Comparison of ENCODE assay signal across 10 mouse cellular contexts in the genomic region with DNA sequence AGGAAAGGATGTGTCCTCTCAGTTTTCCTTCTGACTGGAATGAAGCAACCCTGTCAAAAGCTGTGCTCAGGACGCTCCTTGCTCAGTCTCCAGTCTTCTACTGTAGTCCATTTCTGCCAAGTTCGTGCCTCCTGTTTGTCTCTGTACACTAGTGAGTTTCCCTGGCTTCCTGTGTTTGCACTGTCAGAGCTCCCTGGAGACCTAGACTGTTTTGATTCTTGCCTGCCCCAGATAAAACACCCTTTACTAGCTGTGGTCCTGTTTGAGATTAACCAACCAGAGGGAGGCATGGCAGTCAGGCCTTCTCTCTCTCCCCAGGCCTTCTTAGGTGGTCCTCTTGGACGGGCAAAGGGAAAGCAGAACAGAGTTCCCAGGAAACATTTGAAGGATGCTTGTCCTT. TPM values are rescaled to one million over a fixed set of nuclear protein-coding genes. Genes with fewer than 3 reads are reported as not detected.
DNase-seq lines count a peak whose midpoint lies in the region; ATAC-seq lines count a peak whose summit lies in the region.
"Had no signal": no experiment of that assay in that cellular context is flagged by ENCODE, and none has a peak within 500 bp of the region (broad histone marks: within the 10 kb centered on the region; RNA-seq: fewer than 3 reads in every experiment).

No protein-coding gene starts in this region.

- H3K36me3 ChIP-seq in midbrain, embryonic 14.5 days (ENCODE audit: control insufficient read depth, insufficient read depth, low read length) = no peaks in the 10 kb centered on the region
- H3K36me3 ChIP-seq in midbrain, embryonic 15.5 days (replicated peaks) = no peaks in the 10 kb centered on the region
- H3K36me3 ChIP-seq in heart, embryonic 15.5 days = no peaks in the 10 kb centered on the region
- no peaks in the 10 kb centered on the region for H3K36me3 ChIP-seq in limb, embryonic 10.5 days
- H3K36me3 ChIP-seq in stomach, embryonic 16.5 days (ENCODE audit: control insufficient read depth, insufficient read depth, low read length) = no peaks in the 10 kb centered on the region

- H3K9ac ChIP-seq in midbrain, embryonic 14.5 days (replicated peaks; ENCODE audit: low read length) = no peak overlapping the region
- H3K9ac ChIP-seq in midbrain, embryonic 15.5 days = no peak overlapping the region
- H3K9ac ChIP-seq in heart, embryonic 15.5 days = no peak overlapping the region
- no peak overlapping the region for H3K9ac ChIP-seq in stomach, embryonic 16.5 days (ENCODE audit: low read length)

- no peak overlapping the region for H3K27ac ChIP-seq in midbrain, embryonic 14.5 days (replicated peaks; ENCODE audit: low read depth, low read length)
- no peak overlapping the region for H3K27ac ChIP-seq in midbrain, embryonic 15.5 days
- peak overlapping the region; percentile 20 for H3K27ac ChIP-seq in heart, embryonic 15.5 days
- 0 out of 2 replicates have a peak overlapping the region, but pooled peaks have one; percentile 26 for H3K27ac ChIP-seq in limb, embryonic 10.5 days
- H3K27ac ChIP-seq in stomach, embryonic 16.5 days (ENCODE audit: low read length) = peak overlapping the region; percentile 64

- H3K4me1 ChIP-seq in midbrain, embryonic 14.5 days (ENCODE audit: control insufficient read depth, insufficient read depth, low read length) = no peaks in the 10 kb centered on the region
- H3K4me1 ChIP-seq in midbrain, embryonic 15.5 days = no peaks in the 10 kb centered on the region
- H3K4me1 ChIP-seq in heart, embryonic 15.5 days (replicated peaks) = peaks cover 6% of the 10 kb centered on the region; the same call in 1 of the 2 replicates
- peaks cover 20% of the 10 kb centered on the region for H3K4me1 ChIP-seq in limb, embryonic 10.5 days
- peaks cover 14% of the 10 kb centered on the region for H3K4me1 ChIP-seq in stomach, embryonic 16.5 days (ENCODE audit: control insufficient read depth, insufficient read depth, low read length)

- no peak for ATAC-seq in midbrain, embryonic 14.5 days (ENCODE audit: low FRiP score, low TSS enrichment)
- no peak; the same call in 1 of the 2 replicates for ATAC-seq in midbrain, embryonic 15.5 days (replicated peaks)
- no peak for ATAC-seq in heart, embryonic 15.5 days (replicated peaks; ENCODE audit: insufficient number of reproducible peaks, insufficient read depth, low FRiP score, low read depth)
- peak; percentile 54; the same call in 1 of the 2 replicates for ATAC-seq in stomach, embryonic 16.5 days (ENCODE audit: insufficient read depth, low FRiP score)

- peak; percentile 27 for DNase-seq in midbrain, embryonic 14.5 days
- no peak for DNase-seq in limb, embryonic 10.5 days (ENCODE audit: low spot score)
- no peak for DNase-seq in left cerebral cortex, postnatal 25 days (ENCODE audit: low spot score in 2 of 2)
- no peak for DNase-seq in cerebellum, adult 11-12 months
- no peak for DNase-seq in thymus, postnatal 10 days (ENCODE audit: low spot score in 2 of 2)
- DNase-seq: cerebellum, adult 18-20 months; right cerebral cortex, postnatal 25 days had no signal

- no peak overlapping the region for H3K4me3 ChIP-seq in midbrain, embryonic 14.5 days (replicated peaks; ENCODE audit: low read depth, low read length)
- no peak overlapping the region for H3K4me3 ChIP-seq in midbrain, embryonic 15.5 days
- H3K4me3 ChIP-seq in heart, embryonic 15.5 days = no peak overlapping the region
- no peak overlapping the region for H3K4me3 ChIP-seq in limb, embryonic 10.5 days
- H3K4me3 ChIP-seq in stomach, embryonic 16.5 days (replicated peaks; ENCODE audit: low read length) = no peak overlapping the region

- H3K27me3 ChIP-seq in midbrain, embryonic 14.5 days (ENCODE audit: control insufficient read depth, insufficient read depth, low read length) = no peaks in the 10 kb centered on the region
- H3K27me3 ChIP-seq in midbrain, embryonic 15.5 days (replicated peaks) = no peaks in the 10 kb centered on the region
- H3K27me3 ChIP-seq in heart, embryonic 15.5 days = no peaks in the 10 kb centered on the region
- no peaks in the 10 kb centered on the region for H3K27me3 ChIP-seq in limb, embryonic 10.5 days (ENCODE audit: low read depth, poor library complexity, severe bottlenecking)
- H3K27me3 ChIP-seq in stomach, embryonic 16.5 days (ENCODE audit: control insufficient read depth, insufficient read depth, low read length) = no peaks in the 10 kb centered on the region

- H3K9me3 ChIP-seq in midbrain, embryonic 14.5 days (ENCODE audit: control insufficient read depth, low read length) = no peaks in the 10 kb centered on the region
- H3K9me3 ChIP-seq in midbrain, embryonic 15.5 days = no peaks in the 10 kb centered on the region
- H3K9me3 ChIP-seq in heart, embryonic 15.5 days (replicated peaks) = no peaks in the 10 kb centered on the region
- H3K9me3 ChIP-seq in limb, embryonic 10.5 days (replicated peaks) = no peaks in the 10 kb centered on the region
- no peaks in the 10 kb centered on the region for H3K9me3 ChIP-seq in stomach, embryonic 16.5 days (replicated peaks; ENCODE audit: control insufficient read depth, low read length)

- H3K4me2 ChIP-seq in midbrain, embryonic 14.5 days (ENCODE audit: low read length) = no peak overlapping the region
- H3K4me2 ChIP-seq in midbrain, embryonic 15.5 days = no peak overlapping the region
- H3K4me2 ChIP-seq in heart, embryonic 15.5 days = no peak overlapping the region
- no peak overlapping the region for H3K4me2 ChIP-seq in stomach, embryonic 16.5 days (ENCODE audit: low read depth, low read length)

- intact Hi-C loops in left cerebral cortex, postnatal 25 days (cut with DNase I) = no loop called here

- WGBS in midbrain, embryonic 14.5 days = 72% methylated on average over 3 of the region's 3 CpGs
- WGBS in midbrain, embryonic 15.5 days = 61% methylated on average over 3 of the region's 3 CpGs
- WGBS in heart, embryonic 15.5 days = 23% methylated on average over 3 of the region's 3 CpGs
- WGBS in limb, embryonic 10.5 days = 43% methylated on average over 3 of the region's 3 CpGs
- 20% methylated on average over 3 of the region's 3 CpGs for WGBS in stomach, embryonic 16.5 days

RNA-seq across cellular contexts. Expression of gene Gadd45a, which starts 40.2 kb away (rescaled TPM):
- polyA plus RNA-seq in midbrain, embryonic 14.5 days (2014; fragmentation: Nextera tagmentation; extraction: Ambion mirVana) = 13.7 and 18.6 TPM in 2 replicates
- polyA plus RNA-seq in midbrain, embryonic 15.5 days (2015; fragmentation: Nextera tagmentation; extraction: Ambion mirVana) = 17.2 and 17.7 TPM in 2 replicates
- 5.5 and 8.5 TPM in 2 replicates for polyA plus RNA-seq in heart, embryonic 15.5 days (2015; fragmentation: Nextera tagmentation; extraction: Ambion mirVana)
- 17.3 and 18.6 TPM in 2 replicates for polyA plus RNA-seq in limb, embryonic 10.5 days (2016; fragmentation: Nextera tagmentation; extraction: Ambion mirVana)
- polyA plus RNA-seq in stomach, embryonic 16.5 days (2015; fragmentation: Nextera tagmentation; extraction: Ambion mirVana) = 18.1 and 18.3 TPM in 2 replicates
- 10 to 100 TPM in 1 of 2 experiments, 1 to 10 TPM in 1; 7.4 to 11.0 TPM for total RNA-seq in left cerebral cortex, postnatal 25 days (2021)

Comparison
In these comparisons a context has a peak if more than half of its experiments do, and no peak if none do; other contexts are left out.
1. H3K27ac ChIP-seq: peak in heart, embryonic 15.5 days (single experiment), limb, embryonic 10.5 days (single experiment) and stomach, embryonic 16.5 days (single experiment); none in midbrain, embryonic 14.5 days (single experiment) and midbrain, embryonic 15.5 days (single experiment).